Mouse (Mus musculus): ENCODE data around the gene Psg26.
"Not testable (repeated sequence)": the region's sequence is repeated elsewhere in the genome, so short reads cannot be mapped to it uniquely, and the experiment has no call there.

DNA sequence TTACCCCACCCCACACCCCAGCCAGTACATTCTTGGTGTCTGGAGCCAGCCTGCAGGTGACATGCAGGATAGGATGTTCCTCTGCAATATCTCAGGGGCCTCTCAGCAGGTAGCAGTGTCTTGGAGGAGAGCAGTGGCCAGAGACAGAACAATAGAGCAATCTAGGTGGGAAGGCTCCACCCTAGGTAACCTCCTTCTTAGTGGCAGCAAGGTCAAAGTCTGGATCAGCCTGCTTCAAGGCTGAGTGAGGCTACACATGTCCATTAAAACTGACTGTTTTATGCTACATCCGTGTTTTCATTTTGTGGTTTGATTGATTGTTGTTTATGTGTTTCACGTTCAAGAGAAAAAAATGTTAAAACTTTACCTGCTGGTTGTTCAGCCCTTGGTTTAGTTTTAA is 28.4 kb upstream of the Psg26 start:
- TF ChIP-seq PAX5 (IDR thresholded peaks at IDR 0.05; ENCODE audit: low read length); CTCF (conservative IDR thresholded peaks at IDR 0.05 in 1 of 2, IDR thresholded peaks at IDR 0.05 in 1 of 2; ENCODE audit: low read depth in 2 of 2, low read length in 2 of 2); SIN3A (IDR thresholded peaks at IDR 0.05; ENCODE audit: low read length); NRF1 (IDR thresholded peaks at IDR 0.05; ENCODE audit: low read depth, low read length); POLR2A (IDR thresholded peaks at IDR 0.05; ENCODE audit: low read depth, low read length); ZNF384 (IDR thresholded peaks at IDR 0.05; ENCODE audit: low read depth, low read length): not testable (repeated sequence)
